Mouse (Mus musculus): ENCODE measurements around the gene Ahcyl2. TPM values are rescaled to one million over a fixed set of nuclear protein-coding genes. Genes with fewer than 3 reads are reported as not detected.
"Not testable (repeated sequence)": the region's sequence is repeated elsewhere in the genome, so short reads cannot be mapped to it uniquely, and the experiment has no call there.

The Ahcyl2 gene
- polyA plus RNA-seq, 1 experiment, result 112 TPM

DNA sequence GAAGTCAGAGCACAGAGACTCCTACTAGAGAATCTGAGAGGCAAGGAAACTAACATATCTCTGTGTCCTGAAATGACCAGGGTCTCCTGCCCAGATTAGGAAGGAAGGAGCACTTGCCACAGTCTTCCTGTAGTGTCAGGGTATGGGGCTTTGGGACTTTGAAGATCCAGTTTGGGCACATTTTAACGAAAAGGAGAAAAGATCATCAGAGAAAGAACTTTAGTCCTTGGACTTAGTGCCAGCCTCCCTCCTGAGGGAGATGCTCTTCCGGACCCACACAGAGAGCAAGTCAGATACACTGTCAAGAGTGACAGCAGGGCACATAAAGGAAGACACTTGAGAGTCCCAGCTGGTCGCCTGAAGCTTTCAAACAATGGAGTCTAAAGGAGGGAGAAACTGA lies 36.2 kb downstream of the Ahcyl2 start:
- TF ChIP-seq CTCF (IDR thresholded peaks at IDR 0.05; ENCODE audit: extremely low read depth, insufficient read depth, low read length) (no peak), POLR2A (IDR thresholded peaks at IDR 0.05; ENCODE audit: extremely low read depth, insufficient read depth, low read length) (no peak)
- Histone ChIP-seq H3K4me1 (ENCODE audit: control insufficient read depth, insufficient read depth, low read length) (no peaks in the 10 kb centered on the region), H3K4me3 (ENCODE audit: insufficient read depth, low read length) (no peak overlapping the region), H3K27ac (ENCODE audit: insufficient read depth, low read length) (no peak overlapping the region)

DNA sequence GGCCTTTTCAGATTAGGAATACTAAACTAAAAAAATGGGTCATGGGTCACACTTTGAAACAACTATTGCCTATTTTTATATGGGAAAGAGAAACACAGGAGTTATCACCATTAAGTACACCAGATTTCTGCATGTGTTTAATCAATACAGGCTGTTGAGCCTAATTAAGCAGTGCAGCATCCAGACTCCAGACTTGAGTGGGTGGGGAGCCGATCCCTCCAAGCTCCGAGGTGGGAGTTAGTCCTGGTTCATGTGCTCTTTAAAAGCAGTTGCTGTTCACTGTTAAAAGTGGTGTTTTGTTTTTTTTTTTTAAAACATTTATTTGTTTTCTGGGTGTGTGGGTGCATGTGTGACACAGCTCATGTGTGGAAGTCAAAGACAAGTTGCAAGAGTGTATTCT lies 37.6 kb downstream of the Ahcyl2 start:
- no peaks in the 10 kb centered on the region for H3K4me1 ChIP-seq (ENCODE audit: control insufficient read depth, insufficient read depth, low read length)
- no peak overlapping the region for H3K27ac ChIP-seq (ENCODE audit: insufficient read depth, low read length)
- H3K4me3 ChIP-seq (ENCODE audit: insufficient read depth, low read length), result no peak overlapping the region
- TF ChIP-seq CTCF (IDR thresholded peaks at IDR 0.05; ENCODE audit: extremely low read depth, insufficient read depth, low read length) (no peak), POLR2A (IDR thresholded peaks at IDR 0.05; ENCODE audit: extremely low read depth, insufficient read depth, low read length) (no peak)

- H3K27ac ChIP-seq (ENCODE audit: insufficient read depth, low read length), result no peak overlapping the region
- no peak overlapping the region for H3K4me3 ChIP-seq (ENCODE audit: insufficient read depth, low read length)
- H3K4me1 ChIP-seq (ENCODE audit: control insufficient read depth, insufficient read depth, low read length), result peaks cover 4% of the 10 kb centered on the region
- no peak for TF ChIP-seq POLR2A (IDR thresholded peaks at IDR 0.05; ENCODE audit: extremely low read depth, insufficient read depth, low read length)
- no peak for TF ChIP-seq CTCF (IDR thresholded peaks at IDR 0.05; ENCODE audit: extremely low read depth, insufficient read depth, low read length)
These were observed 44.3 kb downstream of the Ahcyl2 start for GRCm38 (mm10) chr6:29812076-29812475.

- TF ChIP-seq POLR2A (IDR thresholded peaks at IDR 0.05; ENCODE audit: extremely low read depth, insufficient read depth, low read length), result no peak
- no peak for TF ChIP-seq CTCF (IDR thresholded peaks at IDR 0.05; ENCODE audit: extremely low read depth, insufficient read depth, low read length)
- Histone ChIP-seq H3K4me1 (ENCODE audit: control insufficient read depth, insufficient read depth, low read length) (peaks cover 4% of the 10 kb centered on the region), H3K27ac (ENCODE audit: insufficient read depth, low read length) (no peak overlapping the region), H3K4me3 (ENCODE audit: insufficient read depth, low read length) (no peak overlapping the region)
These were observed 44.8 kb downstream of the Ahcyl2 start for GRCm38 (mm10) chr6:29812651-29813050.

- no peak for TF ChIP-seq POLR2A (IDR thresholded peaks at IDR 0.05; ENCODE audit: extremely low read depth, insufficient read depth, low read length)
- no peak for TF ChIP-seq CTCF (IDR thresholded peaks at IDR 0.05; ENCODE audit: extremely low read depth, insufficient read depth, low read length)
- Histone ChIP-seq H3K27ac (ENCODE audit: insufficient read depth, low read length) (no peak overlapping the region), H3K4me1 (ENCODE audit: control insufficient read depth, insufficient read depth, low read length) (peaks cover 4% of the 10 kb centered on the region), H3K4me3 (ENCODE audit: insufficient read depth, low read length) (no peak overlapping the region)
These were observed 46.8 kb downstream of the Ahcyl2 start for GRCm38 (mm10) chr6:29814616-29815015.

GRCm38 (mm10) chr6:29815060-29815459 lies 47.2 kb downstream of the Ahcyl2 start:
- H3K4me3 ChIP-seq (ENCODE audit: insufficient read depth, low read length), result no peak overlapping the region
- TF ChIP-seq CTCF (IDR thresholded peaks at IDR 0.05; ENCODE audit: extremely low read depth, insufficient read depth, low read length), result no peak
- no peak for TF ChIP-seq POLR2A (IDR thresholded peaks at IDR 0.05; ENCODE audit: extremely low read depth, insufficient read depth, low read length)
- H3K27ac ChIP-seq (ENCODE audit: insufficient read depth, low read length), result no peak overlapping the region
- peaks cover 4% of the 10 kb centered on the region for H3K4me1 ChIP-seq (ENCODE audit: control insufficient read depth, insufficient read depth, low read length)

GRCm38 (mm10) chr6:29815634-29816033 lies 47.8 kb downstream of the Ahcyl2 start:
- no peak for TF ChIP-seq CTCF (IDR thresholded peaks at IDR 0.05; ENCODE audit: extremely low read depth, insufficient read depth, low read length)
- no peak for TF ChIP-seq POLR2A (IDR thresholded peaks at IDR 0.05; ENCODE audit: extremely low read depth, insufficient read depth, low read length)
- H3K4me3 ChIP-seq (ENCODE audit: insufficient read depth, low read length), result no peak overlapping the region
- H3K27ac ChIP-seq (ENCODE audit: insufficient read depth, low read length), result no peak overlapping the region

DNA sequence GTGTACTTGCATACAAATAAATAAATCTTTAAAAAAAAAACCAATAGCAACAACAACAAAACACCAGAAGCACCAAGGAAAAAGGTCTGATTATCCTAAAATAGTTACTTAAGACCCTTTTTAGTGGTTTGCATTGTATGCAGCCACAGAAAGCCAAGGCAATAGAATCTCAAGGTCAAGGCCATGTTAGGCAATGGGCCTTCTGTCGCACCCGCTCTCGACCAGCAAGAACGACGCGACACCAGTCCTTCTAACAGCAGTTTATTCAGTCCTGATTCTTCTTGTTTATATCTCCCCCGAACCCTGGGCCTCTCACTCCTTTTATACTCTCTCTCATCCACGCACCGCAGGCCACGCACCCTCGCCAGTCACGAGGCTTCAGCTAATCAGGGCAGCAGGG lies 48.6 kb downstream of the Ahcyl2 start:
- not testable (repeated sequence) for H3K4me1 ChIP-seq (ENCODE audit: control insufficient read depth, insufficient read depth, low read length); H3K27ac ChIP-seq (ENCODE audit: insufficient read depth, low read length); H3K4me3 ChIP-seq (ENCODE audit: insufficient read depth, low read length)

More at GRCm38 (mm10) chr6:29815634-29816033, 47.8 kb downstream of the Ahcyl2 start:
- H3K4me1 ChIP-seq (ENCODE audit: control insufficient read depth, insufficient read depth, low read length), result peaks cover 4% of the 10 kb centered on the region

DNA sequence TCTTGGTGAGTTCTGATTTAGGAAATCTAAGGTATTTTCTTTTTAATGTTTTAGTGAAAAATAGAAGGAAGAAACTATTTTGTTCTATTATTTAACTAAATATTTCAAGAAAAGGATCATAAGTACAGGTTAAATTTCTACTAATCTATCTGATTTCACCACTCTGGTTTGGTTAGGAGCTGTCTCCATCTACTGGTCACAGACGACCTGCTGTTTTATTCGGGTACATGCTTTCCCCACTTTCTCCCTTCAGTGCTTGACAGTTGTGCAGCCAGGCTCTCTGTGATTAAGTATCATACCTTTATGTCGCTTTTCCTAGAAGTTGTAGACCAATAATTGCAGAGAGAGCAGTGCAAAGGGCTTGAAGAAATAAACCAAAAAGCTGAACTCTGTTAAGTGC lies 51.5 kb downstream of the Ahcyl2 start:
- Histone ChIP-seq H3K4me3 (ENCODE audit: insufficient read depth, low read length) (no peak overlapping the region), H3K27ac (ENCODE audit: insufficient read depth, low read length) (no peak overlapping the region), H3K4me1 (ENCODE audit: control insufficient read depth, insufficient read depth, low read length) (peaks cover 4% of the 10 kb centered on the region)
- TF ChIP-seq POLR2A (IDR thresholded peaks at IDR 0.05; ENCODE audit: extremely low read depth, insufficient read depth, low read length) (no peak), CTCF (IDR thresholded peaks at IDR 0.05; ENCODE audit: extremely low read depth, insufficient read depth, low read length) (peak; percentile 66)

DNA sequence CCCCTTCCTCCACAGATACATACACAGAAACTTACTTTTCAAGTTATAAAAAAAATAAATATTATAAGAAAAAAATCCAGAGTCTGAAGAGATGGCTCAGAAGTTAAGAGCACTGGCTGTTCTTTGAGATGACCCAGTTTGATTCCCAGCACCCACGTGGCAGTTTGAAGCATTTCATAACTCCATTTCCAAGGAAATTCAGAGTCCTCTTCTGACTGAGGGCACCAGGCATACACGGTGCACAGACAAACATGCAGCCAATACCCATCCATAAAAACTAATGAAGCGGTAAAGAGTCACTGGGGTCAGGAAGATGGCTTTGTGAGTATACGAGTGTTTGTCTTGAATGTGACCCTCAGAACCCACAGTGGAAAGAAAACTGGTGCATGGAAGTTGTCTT lies 52.5 kb downstream of the Ahcyl2 start:
- TF ChIP-seq CTCF (IDR thresholded peaks at IDR 0.05; ENCODE audit: extremely low read depth, insufficient read depth, low read length) (no peak), POLR2A (IDR thresholded peaks at IDR 0.05; ENCODE audit: extremely low read depth, insufficient read depth, low read length) (no peak)
- H3K4me1 ChIP-seq (ENCODE audit: control insufficient read depth, insufficient read depth, low read length), result peaks cover 2% of the 10 kb centered on the region; the same call in 1 of the 2 replicates
- H3K27ac ChIP-seq (ENCODE audit: insufficient read depth, low read length), result no peak overlapping the region
- H3K4me3 ChIP-seq (ENCODE audit: insufficient read depth, low read length), result no peak overlapping the region

DNA sequence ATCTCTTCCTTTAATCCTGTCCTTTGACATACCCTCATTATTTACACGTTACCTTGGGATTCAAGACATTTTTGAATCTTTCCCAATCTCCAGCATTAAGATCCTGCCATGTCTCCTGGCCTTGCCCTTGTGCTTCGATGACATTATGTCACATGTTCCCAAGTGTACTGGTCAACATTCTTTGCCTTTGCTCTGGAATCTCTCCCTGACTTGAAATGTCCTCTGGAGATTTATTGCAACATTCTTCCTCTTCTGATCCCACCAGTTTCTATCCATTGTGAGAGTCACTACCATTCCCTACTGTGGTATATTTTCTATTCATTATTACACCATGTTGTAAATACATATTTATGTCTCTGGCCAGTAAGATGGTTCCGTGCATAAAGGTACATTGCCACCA lies 53.1 kb downstream of the Ahcyl2 start:
- TF ChIP-seq POLR2A (IDR thresholded peaks at IDR 0.05; ENCODE audit: extremely low read depth, insufficient read depth, low read length) (no peak), CTCF (IDR thresholded peaks at IDR 0.05; ENCODE audit: extremely low read depth, insufficient read depth, low read length) (no peak)
- H3K4me3 ChIP-seq (ENCODE audit: insufficient read depth, low read length), result no peak overlapping the region
- no peaks in the 10 kb centered on the region for H3K4me1 ChIP-seq (ENCODE audit: control insufficient read depth, insufficient read depth, low read length)
- H3K27ac ChIP-seq (ENCODE audit: insufficient read depth, low read length), result no peak overlapping the region

All from cortical plate, adult 2 months (tissue).